Mouse (Mus musculus) small intestine, adult 2 months (tissue): ENCODE measurements around the gene Fam184a. TPM values are rescaled to one million over a fixed set of nuclear protein-coding genes. Genes with fewer than 3 reads are reported as not detected.

ENCODE experiments used
- H3K27ac ChIP-seq: fragments of 200-500 bp; 2 replicates; pipeline ENCODE4 v1.5.1; 2012; ENCODE audit warnings: low read depth, low read length, control low read depth, inconsistent platforms; ENCODE audit not compliant: insufficient read depth
- H3K27me3 ChIP-seq: fragments of 200-500 bp; 2 replicates; pipeline ENCODE4 v1.6.1; 2012; ENCODE audit warnings: mild to moderate bottlenecking, moderate library complexity, low read length, inconsistent platforms; ENCODE audit not compliant: control insufficient read depth, insufficient read depth
- H3K36me3 ChIP-seq: fragments of 200-500 bp; 2 replicates; pipeline ENCODE4 v1.6.1; 2012; ENCODE audit warnings: mild to moderate bottlenecking, low read length, control low read depth, inconsistent platforms; ENCODE audit not compliant: control insufficient read depth, insufficient read depth
- H3K4me1 ChIP-seq: fragments of 200-500 bp; 2 replicates; pipeline ENCODE4 v1.6.1; 2012; ENCODE audit warnings: low read length, inconsistent platforms, mixed read lengths; ENCODE audit not compliant: control insufficient read depth, insufficient read depth, insufficient read length
- H3K4me3 ChIP-seq: fragments of 200-500 bp; 2 replicates; pipeline ENCODE4 v1.5.1; 2012; ENCODE audit warnings: low read depth, mild to moderate bottlenecking, control low read depth, inconsistent platforms, low read length, moderate library complexity
- CTCF ChIP-seq: fragments of 200-500 bp; IDR thresholded peaks from 2 replicates; pipeline ENCODE4 v1.5.1; 2012; ENCODE audit warnings: low read depth, mild to moderate bottlenecking, control low read depth, inconsistent platforms, low read length, moderate library complexity, mixed read lengths; ENCODE audit not compliant: insufficient replicate concordance, insufficient read length; ENCODE audit errors: extremely low read depth
- POLR2A ChIP-seq: fragments of 200-500 bp; IDR thresholded peaks from 2 replicates; pipeline ENCODE4 v1.6.1; 2012; ENCODE audit warnings: low read depth, mild to moderate bottlenecking, control low read depth, inconsistent platforms, low read length, moderate library complexity
- WGBS: fragments of 180-500 bp; shearing (Covaris S2); methylation state at CpG from one replicate; pipeline ENCODE4 v1.1.7; 2018; 5-methylcytosine and 5-hydroxymethylcytosine counted together
- polyA plus RNA-seq: library from polyadenylated mRNA; depleted of rRNA; stranded (reverse); fragments of >200 nt; gene quantifications from 2 replicates; pipeline ENCODE4 v1.2.3, GENCODE M21; 2012; rRNA removed

Fam184a gene
- polyA plus RNA-seq, 1 experiment = 0.09 TPM

DNA sequence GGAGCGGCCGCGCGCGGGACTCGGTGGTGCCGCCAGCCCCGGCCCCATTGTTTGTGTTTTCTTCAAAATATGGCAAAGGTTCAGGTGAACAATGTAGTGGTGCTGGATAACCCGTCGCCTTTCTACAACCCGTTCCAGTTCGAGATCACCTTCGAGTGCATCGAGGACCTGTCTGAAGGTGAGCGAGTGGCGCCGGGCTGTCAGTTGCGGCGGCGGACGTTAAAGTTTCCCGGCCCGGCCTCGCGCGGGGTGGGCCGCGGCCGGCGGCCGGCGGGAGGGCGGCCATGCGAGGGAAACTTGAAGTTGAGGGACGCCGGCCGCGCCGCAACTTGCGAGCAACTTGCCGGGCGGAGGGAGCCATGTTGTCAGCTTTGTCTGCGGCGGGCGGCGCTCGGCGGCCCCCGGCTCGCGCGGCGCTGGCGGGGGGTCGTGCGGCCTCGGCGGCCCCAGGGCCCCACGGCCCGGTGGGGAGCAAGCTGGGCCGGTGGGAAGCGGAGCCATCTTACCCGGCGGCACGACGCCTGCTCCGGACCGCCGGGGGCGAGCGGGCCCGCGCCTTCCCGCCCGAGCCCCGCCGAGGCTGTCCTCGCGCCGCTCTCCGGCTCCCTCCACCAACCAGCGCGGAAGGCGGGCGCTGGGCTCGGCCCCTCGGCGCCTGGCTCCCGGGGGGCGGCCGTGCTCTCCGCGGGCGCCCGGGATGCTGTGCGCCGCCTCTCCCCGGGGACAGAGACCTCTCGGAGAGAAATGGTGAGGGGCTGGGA, 153.6 kb downstream of the Fam184a start:
- Histone ChIP-seq H3K27me3 (no peaks in the 10 kb centered on the region), H3K27ac (peak overlapping the region; percentile 88), H3K4me3 (peak overlapping the region; percentile 91), H3K4me1 (no peaks in the 10 kb centered on the region), H3K36me3 (peaks cover 3% of the 10 kb centered on the region; the same call in 1 of the 2 replicates)
- TF ChIP-seq POLR2A (no peak), CTCF (no peak)
- under 1% methylated on average over 99 of the region's 99 CpGs for WGBS

DNA sequence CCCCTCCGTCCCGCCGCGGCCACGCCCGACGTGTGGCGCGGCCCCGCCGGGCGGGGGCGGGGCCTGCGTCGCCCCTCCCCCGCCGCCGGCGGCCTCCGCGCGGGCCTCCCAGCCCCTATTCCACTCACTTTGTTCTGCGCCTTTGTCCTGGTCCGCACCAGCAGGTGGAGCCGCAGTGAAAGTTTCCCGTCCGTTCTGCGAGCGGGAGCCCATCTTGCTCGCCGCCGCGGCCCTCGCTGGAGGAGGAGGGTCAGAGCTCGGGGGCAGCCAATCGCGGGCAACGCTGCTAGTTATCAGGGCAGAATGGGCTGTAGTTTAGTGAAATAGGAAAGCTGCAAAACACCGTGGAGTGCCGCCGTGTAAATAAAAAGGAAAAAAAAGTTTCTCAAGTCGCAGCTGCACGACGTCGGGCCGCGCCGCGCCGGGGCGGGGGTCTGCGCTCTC, 154.2 kb downstream of the Fam184a start, which contains the start of gene Asf1a:
Gene Asf1a, plus strand, starts transcription at position 81 of the 444 bp plus-strand sequence.
- peaks cover 3% of the 10 kb centered on the region; the same call in 1 of the 2 replicates for H3K36me3 ChIP-seq
- TF ChIP-seq CTCF (peak; percentile 56; the same call in 1 of the 2 replicates), POLR2A (peak; percentile 56)
- no peaks in the 10 kb centered on the region for H3K4me1 ChIP-seq
- under 1% methylated on average over 42 of the region's 52 CpGs for WGBS
- H3K27ac ChIP-seq = peak within 1 kb of the TSS; percentile 88
- H3K4me3 ChIP-seq = peak within 1 kb of the TSS; percentile 91
- H3K27me3 ChIP-seq = no peaks in the 10 kb centered on the region

DNA sequence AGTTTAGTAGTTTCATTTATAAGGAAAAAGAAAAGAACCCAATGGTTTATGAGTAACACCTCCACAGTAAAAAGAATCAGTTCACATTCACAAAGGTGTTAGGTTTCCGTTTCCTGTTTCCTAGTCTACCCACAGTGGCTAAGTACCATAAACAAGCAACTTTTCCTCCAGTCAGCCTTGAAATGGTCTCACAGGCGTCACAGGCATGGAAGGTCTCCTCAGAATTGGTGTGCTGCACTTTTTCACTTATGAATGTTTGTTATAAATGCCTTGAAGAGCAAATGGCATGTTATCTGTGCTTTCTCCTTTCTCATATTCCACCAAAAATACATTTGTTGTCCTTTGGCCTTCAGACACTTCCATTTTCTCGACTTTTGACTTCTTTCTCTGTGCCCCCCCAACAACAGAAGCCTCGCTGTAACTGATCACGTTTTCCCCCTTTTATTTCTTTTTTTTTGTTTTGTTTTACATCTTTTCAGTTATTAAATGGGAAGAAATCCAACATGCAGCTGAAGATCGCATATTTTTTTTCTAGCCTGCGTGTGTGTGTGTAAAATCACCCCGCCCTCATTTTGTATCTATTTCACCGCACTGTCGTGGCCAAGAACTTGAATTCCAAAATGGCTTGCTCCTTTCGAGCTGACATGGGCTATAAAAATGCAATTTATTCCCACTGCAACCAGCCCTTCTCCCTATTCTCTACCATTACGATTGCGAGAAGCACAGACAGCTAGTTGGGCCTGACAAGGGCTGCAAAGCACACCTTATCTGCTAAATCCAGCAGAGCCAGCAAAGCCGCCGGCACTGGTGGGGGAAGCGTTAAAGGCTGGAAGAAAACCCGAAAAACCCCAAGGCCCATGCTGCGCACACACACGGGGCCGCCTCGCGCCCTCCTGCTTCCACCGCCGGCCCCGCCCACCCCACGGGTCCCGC, 154.9 kb downstream of the Fam184a start:
- Histone ChIP-seq H3K4me1 (no peaks in the 10 kb centered on the region), H3K27ac (peak overlapping the region; percentile 73), H3K27me3 (no peaks in the 10 kb centered on the region), H3K36me3 (peaks cover 3% of the 10 kb centered on the region; the same call in 1 of the 2 replicates), H3K4me3 (peak overlapping the region; percentile 77)
- WGBS = 5% methylated on average over 24 of the region's 27 CpGs
- TF ChIP-seq POLR2A (no peak), CTCF (no peak)

DNA sequence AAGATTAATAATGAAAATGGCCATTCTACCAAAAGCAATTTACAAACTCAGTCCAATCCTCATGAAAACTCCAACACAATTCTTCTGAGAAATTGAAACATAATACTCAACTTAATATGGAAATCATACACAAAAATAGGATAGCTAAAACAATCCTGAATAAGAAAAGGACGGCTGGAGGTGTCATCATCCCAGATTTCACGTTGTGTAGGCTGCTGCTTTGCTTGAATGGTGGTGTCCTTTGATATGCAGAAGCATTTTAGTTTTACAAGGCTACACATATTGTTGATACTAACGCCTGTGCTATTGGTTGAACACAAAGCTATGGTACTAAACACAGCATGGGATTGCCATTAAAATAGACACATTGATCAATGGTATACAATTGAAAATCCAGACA, 165.1 kb downstream of the Fam184a start:
- TF ChIP-seq CTCF = no peak
- no peak for TF ChIP-seq POLR2A
- H3K4me3 ChIP-seq = no peak overlapping the region
- 0 out of 2 replicates have a peak, but pooled peaks cover 2% of the 10 kb centered on the region for H3K36me3 ChIP-seq
- no peaks in the 10 kb centered on the region for H3K27me3 ChIP-seq
- H3K4me1 ChIP-seq = peaks cover 3% of the 10 kb centered on the region
- 87% methylated on average over 3 of the region's 3 CpGs for WGBS
- no peak overlapping the region for H3K27ac ChIP-seq

Other genes starting within 250 kb of the Fam184a start
- gene Asf1a, start 154.4 kb downstream of the Fam184a start, polyA plus RNA-seq = 0.29 and 1.1 TPM in 2 replicates
- gene Mcm9, start 120.7 kb downstream of the Fam184a start, polyA plus RNA-seq = 1.8 and 3.7 TPM in 2 replicates